28 mouse cellular contexts compared by ENCODE assay signal in the genomic region with DNA sequence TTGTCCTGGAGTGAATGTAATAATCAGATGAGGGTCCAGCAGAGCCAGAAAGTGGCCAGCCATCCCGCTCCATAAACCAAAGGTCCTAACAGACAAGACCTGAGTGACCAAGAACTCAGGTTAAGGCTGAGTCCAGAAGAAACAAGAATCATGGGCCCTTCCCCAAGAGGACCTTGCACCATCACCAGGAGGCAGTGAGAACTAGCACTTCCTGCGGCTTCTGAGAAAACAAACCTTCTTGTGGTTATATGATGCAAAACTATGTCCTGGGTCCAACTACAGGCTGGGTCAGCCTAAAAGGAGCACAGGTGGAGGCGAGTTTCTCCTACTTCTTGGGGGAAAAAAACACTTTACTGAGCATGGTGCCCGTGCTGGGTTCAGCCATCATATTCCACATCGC. TPM values are rescaled to one million over a fixed set of nuclear protein-coding genes. Genes with fewer than 3 reads are reported as not detected.
DNase-seq lines count a peak whose midpoint lies in the region; ATAC-seq lines count a peak whose summit lies in the region.
"Had no signal": no experiment of that assay in that cellular context is flagged by ENCODE, and none has a peak within 500 bp of the region (broad histone marks: within the 10 kb centered on the region; RNA-seq: fewer than 3 reads in every experiment).

No protein-coding gene starts in this region.

- no peak for ATAC-seq in neural tube, embryonic 11.5 days (ENCODE audit: insufficient read depth, low FRiP score, low TSS enrichment)
- ATAC-seq in granulocyte monocyte progenitor cell, adult 5-6 weeks (replicated peaks; ENCODE audit: poor library complexity, severe bottlenecking), result peak; percentile 25
- ATAC-seq in neutrophil, adult 5-6 weeks (ENCODE audit: extremely low read depth, insufficient number of reproducible peaks, low FRiP score, poor library complexity, severe bottlenecking), result peak; percentile 60; the same call in 1 of the 2 replicates
- ATAC-seq: CD4-positive, CD25-positive, alpha-beta regulatory T cell, adult 4 months; forebrain, embryonic 15.5 days; hindbrain, postnatal 0 days; inflammation-experienced regulatory T-cells, adult 6 months; Patski had no signal

- H3K27ac ChIP-seq in neural tube, embryonic 11.5 days (ENCODE audit: low read depth, low read length), result no peak overlapping the region
- H3K27ac ChIP-seq: embryonic facial prominence, embryonic 12.5 days; embryonic facial prominence, embryonic 15.5 days; forebrain, embryonic 12.5 days; forebrain, embryonic 15.5 days; heart, embryonic 15.5 days; hindbrain, embryonic 14.5 days; hindbrain, postnatal 0 days had no signal

- H3K4me2 ChIP-seq in neural tube, embryonic 11.5 days (ENCODE audit: low read depth), result no peak overlapping the region
- H3K4me2 ChIP-seq: embryonic facial prominence, embryonic 12.5 days; embryonic facial prominence, embryonic 15.5 days; forebrain, embryonic 12.5 days; forebrain, embryonic 15.5 days; heart, embryonic 12.5 days; heart, embryonic 15.5 days; hindbrain, embryonic 14.5 days had no signal

- H3K4me1 ChIP-seq in neural tube, embryonic 11.5 days (ENCODE audit: control insufficient read depth, insufficient read depth, low read length), result no peaks in the 10 kb centered on the region
- H3K4me1 ChIP-seq: embryonic facial prominence, embryonic 12.5 days; embryonic facial prominence, embryonic 15.5 days; forebrain, embryonic 12.5 days; heart, embryonic 12.5 days; heart, embryonic 15.5 days had no signal

- no peaks in the 10 kb centered on the region for H3K27me3 ChIP-seq in neural tube, embryonic 11.5 days (ENCODE audit: control insufficient read depth, insufficient read depth, low read length)
- H3K27me3 ChIP-seq: embryonic facial prominence, embryonic 12.5 days; embryonic facial prominence, embryonic 15.5 days; forebrain, embryonic 12.5 days; forebrain, embryonic 15.5 days; heart, embryonic 12.5 days; heart, embryonic 15.5 days; Patski had no signal

- no peak overlapping the region for H3K4me3 ChIP-seq in neural tube, embryonic 11.5 days (ENCODE audit: low read depth, low read length)
- H3K4me3 ChIP-seq: embryonic facial prominence, embryonic 12.5 days; embryonic facial prominence, embryonic 15.5 days; forebrain, embryonic 12.5 days; forebrain, embryonic 15.5 days; heart, embryonic 12.5 days; heart, embryonic 15.5 days had no signal

- H3K9me3 ChIP-seq in neural tube, embryonic 11.5 days (ENCODE audit: control insufficient read depth, low read length), result no peaks in the 10 kb centered on the region
- H3K9me3 ChIP-seq: embryonic facial prominence, embryonic 12.5 days; embryonic facial prominence, embryonic 15.5 days; forebrain, embryonic 12.5 days; forebrain, embryonic 15.5 days; heart, embryonic 12.5 days; heart, embryonic 15.5 days had no signal

- H3K36me3 ChIP-seq in neural tube, embryonic 11.5 days (ENCODE audit: control insufficient read depth, insufficient read depth, low read length), result no peaks in the 10 kb centered on the region
- H3K36me3 ChIP-seq: embryonic facial prominence, embryonic 12.5 days; embryonic facial prominence, embryonic 15.5 days; forebrain, embryonic 15.5 days; heart, embryonic 12.5 days; heart, embryonic 15.5 days had no signal

- peak; percentile 1 for DNase-seq in neural tube, embryonic 11.5 days (ENCODE audit: low spot score)
- no peak for DNase-seq in neural tube, embryonic 10.5 days (ENCODE audit: extremely low spot score, low spot score)
- no peak for DNase-seq in thymus, postnatal 36 days
- DNase-seq in frontal cortex, postnatal 14 days (ENCODE audit: low spot score in 2 of 2), result no peak
- DNase-seq: adrenal gland, postnatal 10 days; adrenal gland, postnatal 36 days; cerebellum, adult 11 months; cerebellum, adult 2 months; cerebellum, adult 9-11 months; cerebellum, postnatal 25 days; gastrocnemius, postnatal 10 days; gastrocnemius, postnatal 36 days; heart, adult 18-20 months; heart, postnatal 10 days; heart, postnatal 4 days had no signal

- H3K9ac ChIP-seq in neural tube, embryonic 11.5 days (ENCODE audit: low read length), result no peak overlapping the region
- H3K9ac ChIP-seq: embryonic facial prominence, embryonic 12.5 days; embryonic facial prominence, embryonic 15.5 days; forebrain, embryonic 12.5 days; forebrain, embryonic 15.5 days; heart, embryonic 12.5 days; heart, embryonic 15.5 days; hindbrain, embryonic 14.5 days had no signal

- WGBS in neural tube, embryonic 11.5 days, result 89% methylated on average over 5 of the region's 5 CpGs

RNA-seq across cellular contexts. Expression of a gene that starts 16.6 kb away (rescaled TPM):
- 3.6 and 3.7 TPM in 2 replicates for polyA plus RNA-seq in neural tube, embryonic 11.5 days (2014; fragmentation: Nextera tagmentation; extraction: Ambion mirVana)
- total RNA-seq in granulocyte monocyte progenitor cell, adult 5-6 weeks (2014; fragmentation: Nextera tagmentation), result 1.2 TPM in 1 of 2 replicates, not detected in the other
- 0.72 and 0.73 TPM in 2 replicates for total RNA-seq in granulocyte monocyte progenitor cell, adult 5-6 weeks (2017)
- 26.3 and 30.1 TPM in 2 replicates for total RNA-seq in neutrophil, adult 5-6 weeks (2017)

Comparison
In these comparisons a context has a peak if more than half of its experiments do, and no peak if none do; other contexts are left out.
1. RNA of a gene that starts 16.6 kb away (total RNA-seq): 26.3 to 30.1 TPM in neutrophil, adult 5-6 weeks; 0.72 to 1.2 TPM in granulocyte monocyte progenitor cell, adult 5-6 weeks; every median in the first group is over 10 times any median in the second.